Mouse (Mus musculus) left cerebral cortex, postnatal 14 days (tissue): ENCODE measurements around the gene Lama1. TPM values are rescaled to one million over a fixed set of nuclear protein-coding genes. Genes with fewer than 3 reads are reported as not detected.
A peak's percentile ranks its signal among the peaks of the same experiment; 100 is the strongest.
"Not testable (repeated sequence)": the region's sequence is repeated elsewhere in the genome, so short reads cannot be mapped to it uniquely, and the experiment has no call there.

ENCODE experiments used
- DNase-seq, 2 experiments: peaks; one replicate each; pipeline ENCODE4 v3.0.0; 2021 to 2022; ENCODE audit warnings: low spot score in 2 of 2, mixed read lengths in 1 of 2
- intact Hi-C: fragments of 180-260 bp; cut with DNase I; formaldehyde crosslinking; loops from one replicate; pipeline ENCODE4 v1.15.1; 2025
- total RNA-seq, 2 experiments: library from RNA; stranded (reverse); gene quantifications; 2 replicates each; pipeline ENCODE4 v1.2.3; 2021

The Lama1 gene
- total RNA-seq, 2 experiments from 2014 or later: 4.8 to 6.5 TPM

DNA sequence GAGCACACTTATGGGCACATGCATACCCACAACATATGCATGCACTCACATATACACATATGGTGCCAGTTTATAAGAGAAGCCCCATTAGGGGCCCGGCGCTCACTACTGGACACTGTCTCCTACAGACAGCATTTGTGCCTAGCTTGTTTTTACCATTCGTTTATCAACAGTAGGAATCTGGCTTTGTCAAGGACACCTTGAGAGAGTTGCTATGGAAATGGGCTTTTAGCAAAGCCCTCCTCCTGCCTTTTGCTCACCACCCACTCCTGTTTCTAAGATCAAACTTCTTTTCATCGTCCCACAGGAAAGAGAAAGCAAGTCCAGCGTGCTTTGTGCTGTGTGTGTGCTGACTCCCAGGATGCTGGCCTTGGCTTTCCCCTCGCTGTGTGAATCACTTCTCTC, 13.3 kb downstream of the Lama1 start:
- no peak for DNase-seq
- intact Hi-C loops: no loop called here

DNA sequence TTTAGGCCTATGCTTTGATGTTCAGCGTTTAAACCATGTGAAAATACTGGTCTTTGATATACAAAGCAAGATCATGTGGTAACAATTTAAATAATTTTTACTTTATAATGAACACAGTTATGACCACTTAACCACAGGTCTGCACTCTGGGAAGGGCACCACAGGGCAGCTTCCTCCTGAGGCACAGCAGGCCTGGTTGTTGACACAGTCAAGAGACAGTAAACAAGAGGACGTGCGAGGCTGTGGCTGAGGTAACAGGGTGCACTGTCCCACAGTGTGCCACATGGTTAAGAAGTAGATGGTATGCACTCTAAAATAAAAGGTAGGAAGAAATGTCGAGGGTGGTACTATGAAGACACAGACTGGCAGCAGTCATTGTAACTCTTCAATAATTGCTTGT, 14.3 kb downstream of the Lama1 start:
- intact Hi-C loops: no loop called here
- DNase-seq: no peak

DNA sequence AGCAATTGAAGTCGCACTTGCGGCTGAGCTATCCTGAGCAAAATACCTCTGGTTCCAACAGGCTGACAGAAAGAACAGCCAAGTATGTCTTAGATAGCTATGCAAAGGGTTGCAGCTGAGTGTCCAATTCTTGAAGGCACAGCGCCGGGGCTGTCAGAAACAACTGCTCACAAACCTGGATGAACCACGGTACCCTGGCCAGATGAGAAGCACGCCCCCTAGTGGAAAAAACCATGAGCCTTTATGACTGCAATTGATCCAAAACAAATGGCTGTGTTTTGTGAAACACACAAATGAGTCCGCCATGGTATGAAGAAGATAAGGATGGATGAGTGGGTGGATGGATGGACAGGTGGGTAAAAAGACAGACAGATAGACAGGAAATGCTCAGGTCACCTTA, 15.9 kb downstream of the Lama1 start:
- DNase-seq: no peak
- intact Hi-C loops: no loop called here

DNA sequence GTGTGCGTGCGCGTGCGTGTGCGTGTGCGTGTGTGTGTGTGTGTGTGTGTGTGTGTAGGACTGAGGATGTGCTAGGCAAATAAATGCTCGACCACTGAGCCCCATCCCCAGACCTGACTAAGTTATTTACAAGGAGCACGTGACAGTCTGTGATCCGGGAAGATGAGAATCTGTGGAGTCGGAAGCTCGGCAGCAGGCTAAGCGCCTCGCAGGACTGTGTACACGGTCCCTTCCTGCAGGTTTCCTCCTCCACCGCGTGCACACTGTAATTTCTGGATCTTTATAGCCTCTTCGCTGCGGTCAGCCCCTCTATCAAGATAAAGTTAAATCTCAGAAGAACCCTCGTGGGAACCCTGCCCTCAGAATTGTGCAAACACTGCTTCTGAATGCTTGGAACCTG, 18.4 kb downstream of the Lama1 start:
- intact Hi-C loops: no loop called here
- no peak for DNase-seq

DNA sequence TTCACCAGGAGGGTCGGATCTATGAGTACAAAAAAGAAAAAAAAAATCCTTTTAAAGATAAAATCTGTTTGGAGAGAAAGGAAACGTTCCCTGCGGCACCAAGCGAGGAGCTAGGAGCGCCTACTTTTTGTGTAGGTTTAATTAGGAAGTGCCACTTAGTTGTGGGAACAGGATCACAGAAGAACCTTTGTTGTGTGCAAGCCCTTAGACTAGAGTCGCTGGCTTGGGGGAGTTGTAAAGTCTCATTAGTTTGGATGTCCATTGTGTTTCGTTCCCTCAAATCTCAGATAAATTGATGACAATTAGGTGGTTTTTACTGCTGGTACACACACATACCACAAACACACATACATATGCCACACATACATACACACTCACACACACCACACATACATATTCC, 25.0 kb downstream of the Lama1 start:
- intact Hi-C loops: no loop called here
- no peak for DNase-seq

DNA sequence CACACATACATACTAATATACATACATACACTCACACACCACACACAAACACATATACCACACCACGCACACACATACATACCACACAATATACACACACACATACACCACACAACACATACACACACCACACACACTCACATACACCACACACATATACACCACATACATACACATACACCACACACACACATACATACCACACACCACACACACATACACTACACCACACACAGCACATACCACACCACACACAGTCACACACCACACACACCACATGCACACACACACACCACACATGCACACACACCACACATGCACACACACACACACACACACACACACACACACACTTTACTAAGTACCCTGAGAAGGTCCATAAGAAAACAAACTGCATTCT, 25.5 kb downstream of the Lama1 start:
- intact Hi-C loops: no loop called here
- DNase-seq: no peak

DNA sequence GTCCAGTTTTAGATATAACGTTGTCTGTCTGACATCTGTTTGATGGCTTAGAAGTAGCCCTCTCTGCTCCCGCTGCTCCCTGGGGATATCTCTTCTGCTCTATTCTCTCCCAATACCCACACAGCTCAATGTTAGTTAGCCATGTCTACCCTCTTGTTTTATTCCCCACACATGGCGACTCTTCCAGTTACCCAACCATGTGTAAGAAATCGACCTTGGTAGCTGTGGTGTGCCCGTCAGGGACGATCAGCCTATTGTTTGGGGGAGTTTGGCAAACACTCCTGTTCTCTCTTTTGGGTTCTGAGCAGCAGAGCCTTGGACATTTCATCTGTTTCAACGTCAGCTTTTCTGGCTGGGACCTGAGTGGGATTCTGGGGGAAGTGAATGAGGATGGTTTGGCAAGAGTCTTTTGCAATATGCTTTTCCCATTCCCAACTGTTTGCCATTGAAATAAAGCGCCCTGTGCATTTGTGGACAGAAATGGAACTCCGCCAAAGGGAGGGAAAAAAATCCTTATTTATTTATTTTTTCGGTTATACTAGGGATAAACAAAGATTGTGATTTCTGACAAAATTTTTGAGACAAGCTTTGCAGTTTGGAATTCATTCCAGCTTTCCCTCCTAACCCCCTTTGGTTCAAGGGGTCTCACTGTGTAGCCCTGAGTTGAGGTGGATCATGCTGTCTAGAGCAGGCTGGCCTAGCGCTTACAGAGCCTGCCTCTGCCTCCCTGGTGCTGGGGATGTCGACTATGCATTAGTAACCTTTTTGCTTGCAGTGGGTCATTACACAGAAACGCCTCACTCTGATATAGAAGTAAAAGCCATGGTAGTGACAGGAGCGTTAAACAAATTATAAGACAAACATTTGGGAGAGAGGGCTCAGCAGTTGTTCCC, 26.4 kb downstream of the Lama1 start:
- intact Hi-C loops: no loop called here
- DNase-seq: no peak

DNA sequence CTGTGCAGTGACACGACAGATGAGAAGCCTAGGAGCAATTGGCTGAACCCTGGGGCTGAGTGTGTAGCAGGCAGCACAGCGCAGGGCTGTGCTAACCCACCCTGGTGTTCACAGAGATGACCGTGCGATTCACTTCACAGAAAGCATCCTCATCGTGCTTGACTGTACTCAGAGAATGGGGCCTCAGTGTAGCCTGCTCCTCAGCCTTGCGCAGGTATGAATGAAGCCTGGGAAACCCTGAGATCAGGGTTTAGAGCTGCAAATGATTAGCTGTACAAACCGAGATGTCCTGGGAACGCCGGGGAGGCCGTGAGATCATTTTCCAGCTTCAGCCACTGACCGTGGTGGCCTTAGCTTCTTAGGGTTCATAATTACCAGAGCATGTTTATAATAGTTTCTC, 29.5 kb downstream of the Lama1 start:
- DNase-seq: no peak
- intact Hi-C loops: no loop called here

DNA sequence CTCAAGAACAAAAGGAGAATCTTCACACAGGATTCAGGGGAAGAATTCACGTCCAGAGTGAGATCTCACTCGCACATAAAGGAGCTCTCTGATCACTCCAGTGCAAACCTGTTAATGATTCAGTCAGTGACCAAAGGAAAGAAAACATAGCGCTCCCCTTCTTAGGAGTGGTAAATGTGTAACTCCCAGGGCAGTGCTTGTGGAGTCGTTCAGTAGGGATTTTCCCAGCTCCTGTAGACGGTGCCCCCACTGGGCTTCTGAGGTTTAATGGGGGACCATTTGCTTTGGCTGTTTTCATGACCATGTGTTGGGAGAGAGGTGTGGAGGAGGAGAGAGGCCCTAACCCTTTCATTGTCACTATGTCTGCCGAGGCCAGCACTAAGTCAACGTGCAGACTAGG, 31.7 kb downstream of the Lama1 start:
- no peak for DNase-seq

DNA sequence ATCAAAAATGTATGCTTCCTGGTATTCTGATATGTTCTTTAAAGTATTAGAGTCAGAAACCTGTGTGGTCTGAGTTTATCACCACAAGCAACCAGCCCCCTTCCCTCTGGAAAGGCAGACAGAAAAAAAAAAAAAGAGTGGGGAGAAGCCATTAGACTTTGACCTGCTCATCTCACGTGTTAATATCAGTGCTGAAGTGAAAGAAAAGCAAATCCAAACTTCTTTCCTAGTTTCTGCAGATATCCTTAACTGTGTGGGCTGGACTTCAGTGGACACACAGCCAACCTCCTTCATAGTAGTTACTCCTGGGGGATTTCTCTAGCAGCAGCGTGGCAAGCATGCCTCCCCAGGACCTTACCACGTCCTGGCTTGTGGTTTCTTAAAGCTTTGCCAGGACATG, 34.0 kb downstream of the Lama1 start:
- intact Hi-C loops: no loop called here
- DNase-seq: no peak

More for the DNA sequence above, 31.7 kb downstream of the Lama1 start:
- intact Hi-C loops: no loop called here

DNA sequence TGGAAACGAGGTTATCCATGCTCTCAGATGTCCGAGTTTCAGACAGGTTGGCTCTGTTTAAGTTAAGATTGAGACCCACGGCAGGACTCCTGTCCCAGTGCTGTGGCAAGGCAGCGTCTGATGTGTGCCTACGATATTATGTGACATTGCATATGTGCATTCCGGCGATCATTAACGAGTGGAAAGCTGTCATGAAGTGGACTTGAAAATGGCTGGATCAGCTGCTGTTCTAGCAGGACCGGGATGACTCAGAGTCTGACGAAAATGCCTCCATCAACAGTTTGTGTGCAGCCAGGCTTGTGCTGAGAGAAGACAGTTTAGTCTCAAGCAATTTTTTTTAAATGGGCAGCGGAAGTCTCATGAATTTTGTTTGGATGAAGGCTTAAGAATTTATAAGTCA, 34.9 kb downstream of the Lama1 start:
- DNase-seq: peak in 1 of 2 experiments; percentile 10
- intact Hi-C loops: no loop called here

DNA sequence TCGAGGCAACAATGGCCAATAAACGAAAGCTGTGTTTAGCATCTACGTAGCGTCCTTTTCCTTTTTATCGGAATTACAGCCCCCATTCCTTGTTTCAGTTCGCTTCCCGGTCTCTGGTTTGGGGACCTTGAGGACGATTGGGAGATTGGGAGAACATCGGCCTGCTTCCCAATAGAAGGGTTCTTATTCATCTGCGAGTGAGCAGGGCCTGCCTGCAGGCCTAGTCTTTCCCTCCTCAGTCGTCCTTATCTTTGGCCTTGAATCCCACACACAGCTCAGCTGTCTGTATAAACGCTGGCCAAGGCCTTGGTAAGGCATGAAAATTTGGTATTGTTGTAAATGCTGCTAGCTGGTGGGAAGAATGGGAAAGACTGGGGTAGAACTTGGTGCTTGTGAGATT, 36.5 kb downstream of the Lama1 start:
- no peak for DNase-seq
- intact Hi-C loops: no loop called here

DNA sequence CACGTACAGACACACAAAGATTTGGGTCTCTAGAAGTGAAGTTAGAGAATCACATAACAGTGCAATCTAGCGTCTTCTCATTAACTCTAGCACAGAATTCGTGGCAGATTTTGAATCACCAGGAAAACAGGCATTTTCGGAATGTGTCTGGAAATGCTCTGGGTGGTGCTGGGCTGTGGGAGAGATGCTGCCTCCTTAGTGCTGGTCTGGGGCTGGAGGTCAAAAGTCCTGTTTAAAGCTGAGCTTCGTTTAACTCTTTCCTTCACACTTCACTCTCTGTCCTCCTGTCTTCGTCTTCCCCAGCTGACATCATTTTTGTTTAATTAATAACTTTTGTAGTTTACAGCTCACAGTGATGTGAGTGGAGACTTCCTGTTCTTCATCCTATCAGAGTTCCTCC, 38.7 kb downstream of the Lama1 start:
- intact Hi-C loops: no loop called here
- no peak for DNase-seq

DNA sequence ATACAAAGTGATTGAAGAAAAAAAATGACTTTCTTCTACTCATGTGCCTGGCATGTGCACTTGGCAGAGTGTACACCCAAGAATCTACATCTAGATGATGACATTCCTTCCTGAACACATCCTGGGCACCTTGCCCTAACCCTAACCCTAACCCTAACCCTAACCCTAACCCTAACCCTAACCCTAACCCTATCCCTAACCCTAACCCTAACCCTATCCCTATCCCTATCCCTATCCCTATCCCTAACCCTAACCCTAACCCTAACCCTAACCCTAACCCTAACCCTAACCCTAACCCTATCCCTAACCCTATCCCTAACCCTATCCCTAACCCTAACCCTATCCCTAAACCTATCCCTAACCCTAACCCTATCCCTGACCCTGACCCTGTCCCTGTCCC, 44.2 kb downstream of the Lama1 start:
- DNase-seq, intact Hi-C loops: not testable (repeated sequence)

DNA sequence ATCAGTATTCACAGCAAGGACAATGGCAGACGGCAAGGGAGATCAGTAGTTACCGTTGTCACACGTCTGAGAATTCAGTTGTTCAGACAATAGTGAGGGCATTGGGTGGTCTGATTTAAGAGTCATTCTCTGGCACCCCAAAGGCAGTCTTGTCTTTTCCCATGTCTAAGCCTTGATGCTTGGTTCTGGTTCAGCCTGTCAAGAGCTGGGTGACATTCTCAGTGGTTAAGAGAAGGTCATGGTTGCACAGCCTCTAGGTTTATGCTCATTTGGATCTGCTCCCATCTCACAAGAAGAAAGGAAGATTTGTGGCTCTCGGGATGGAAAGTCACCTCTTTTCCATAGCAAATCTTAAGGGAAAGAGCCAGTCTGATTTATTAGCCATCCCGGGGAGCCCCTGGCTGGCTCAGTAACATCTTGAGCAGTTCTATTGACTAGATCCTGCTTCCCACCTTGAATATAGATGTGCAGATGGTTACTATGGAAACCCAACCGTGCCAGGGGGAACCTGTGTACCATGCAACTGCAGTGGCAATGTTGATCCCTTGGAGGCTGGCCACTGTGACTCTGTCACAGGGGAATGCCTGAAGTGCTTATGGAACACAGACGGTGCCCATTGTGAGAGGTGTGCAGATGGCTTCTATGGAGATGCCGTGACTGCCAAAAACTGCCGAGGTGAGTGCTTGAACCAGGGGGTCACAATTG, 67.3 kb downstream of the Lama1 start:
- intact Hi-C loops: no loop called here

DNA sequence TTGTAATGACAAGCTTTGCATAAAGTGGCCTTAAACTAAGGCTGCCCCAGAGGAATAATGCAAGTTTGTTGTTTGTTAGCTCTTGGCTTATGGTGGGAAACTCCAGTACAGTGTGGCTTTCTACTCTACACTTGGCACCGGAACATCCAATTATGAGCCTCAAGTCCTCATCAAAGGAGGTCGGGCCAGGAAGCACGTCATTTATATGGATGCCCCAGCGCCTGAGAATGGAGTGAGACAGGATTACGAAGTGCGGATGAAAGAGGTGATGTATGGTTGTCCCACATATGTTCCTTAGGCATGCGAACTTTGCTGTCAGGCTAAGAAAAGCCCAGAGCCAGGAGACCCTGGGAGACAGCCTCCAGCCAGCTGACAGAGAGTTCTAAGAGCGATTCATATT, 76.5 kb downstream of the Lama1 start:
- DNase-seq: no peak
- intact Hi-C loops: no loop called here

More for the DNA sequence above, 67.3 kb downstream of the Lama1 start:
- DNase-seq: peak in 1 of 2 experiments; percentile 7

DNA sequence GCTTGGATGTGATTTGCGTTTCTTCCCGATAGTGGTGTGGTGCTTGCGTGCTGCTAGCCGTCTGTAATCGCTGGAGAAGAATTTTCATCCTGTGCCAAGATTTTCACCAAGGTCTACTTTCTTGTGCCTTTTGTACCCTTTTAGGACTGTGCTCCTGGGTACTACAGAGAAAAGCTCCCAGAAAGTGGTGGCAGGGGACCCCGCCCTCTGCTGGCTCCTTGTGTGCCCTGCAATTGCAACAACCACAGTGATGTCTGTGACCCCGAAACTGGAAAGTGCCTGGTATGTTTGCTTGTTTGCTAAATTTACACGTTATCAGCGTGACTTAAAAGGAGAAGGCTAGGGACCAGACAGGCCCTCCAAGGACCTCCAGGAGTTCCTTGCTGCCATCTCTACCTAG, 79.7 kb downstream of the Lama1 start:
- intact Hi-C loops: no loop called here
- DNase-seq: peak; percentile 15 to 39

DNA sequence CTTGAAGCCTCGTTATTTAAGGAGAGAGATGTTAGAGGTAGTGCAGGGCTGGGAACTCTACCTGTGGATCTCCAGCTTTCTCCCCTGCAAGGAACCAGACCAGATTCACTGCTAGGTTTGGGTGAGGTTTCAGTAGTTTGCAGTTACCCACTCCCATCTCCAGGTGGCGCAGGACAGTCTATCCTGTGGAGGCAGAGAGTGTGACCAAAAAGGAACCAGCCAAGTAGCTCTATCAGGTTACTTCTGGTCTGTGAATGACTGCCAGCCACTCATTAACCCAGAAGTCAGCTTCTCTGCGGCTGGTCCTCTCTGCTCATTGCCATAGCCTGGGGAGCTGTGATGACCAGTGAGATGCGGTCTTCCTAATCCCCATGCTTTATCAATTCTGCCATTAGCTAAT, 82.8 kb downstream of the Lama1 start:
- peak in 1 of 2 experiments; percentile 8 for DNase-seq
- intact Hi-C loops: no loop called here

DNA sequence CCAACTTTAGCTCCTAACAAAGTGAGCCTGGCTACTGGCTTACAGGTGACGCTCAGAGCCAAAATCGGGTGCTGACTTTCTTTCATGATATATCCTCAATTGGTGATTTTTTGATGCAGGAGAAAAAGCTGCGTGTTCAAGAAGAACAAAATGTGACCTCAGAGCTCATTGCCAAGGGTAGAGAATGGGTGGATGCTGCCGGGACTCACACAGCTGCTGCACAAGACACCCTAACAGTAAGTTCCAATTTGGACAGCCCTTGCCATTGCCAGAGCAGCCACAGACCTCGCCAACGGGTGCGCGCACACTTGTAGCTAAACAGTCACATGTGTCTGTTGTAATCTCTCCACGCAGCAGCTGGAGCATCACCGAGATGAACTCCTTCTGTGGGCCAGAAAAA, 94.0 kb downstream of the Lama1 start:
- intact Hi-C loops: no loop called here

DNA sequence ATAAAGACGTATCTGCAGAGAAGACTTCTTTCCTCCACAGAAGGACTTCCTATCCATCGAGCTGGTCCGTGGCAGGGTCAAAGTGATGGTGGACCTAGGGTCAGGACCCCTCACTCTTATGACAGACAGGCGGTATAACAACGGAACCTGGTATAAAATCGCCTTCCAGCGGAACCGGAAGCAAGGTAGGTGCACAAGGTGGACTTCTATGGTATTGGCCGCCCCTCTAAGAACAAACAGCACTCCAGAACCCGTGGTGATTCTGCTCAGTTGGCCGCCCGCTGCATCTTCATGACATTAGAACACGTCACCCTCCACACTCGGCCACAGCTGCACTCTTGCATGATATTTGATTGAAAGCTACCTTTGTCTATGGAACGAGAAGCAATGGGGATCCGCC, 112.1 kb downstream of the Lama1 start:
- intact Hi-C loops: no loop called here
- DNase-seq: no peak

More for the DNA sequence above, 94.0 kb downstream of the Lama1 start:
- no peak for DNase-seq

DNA sequence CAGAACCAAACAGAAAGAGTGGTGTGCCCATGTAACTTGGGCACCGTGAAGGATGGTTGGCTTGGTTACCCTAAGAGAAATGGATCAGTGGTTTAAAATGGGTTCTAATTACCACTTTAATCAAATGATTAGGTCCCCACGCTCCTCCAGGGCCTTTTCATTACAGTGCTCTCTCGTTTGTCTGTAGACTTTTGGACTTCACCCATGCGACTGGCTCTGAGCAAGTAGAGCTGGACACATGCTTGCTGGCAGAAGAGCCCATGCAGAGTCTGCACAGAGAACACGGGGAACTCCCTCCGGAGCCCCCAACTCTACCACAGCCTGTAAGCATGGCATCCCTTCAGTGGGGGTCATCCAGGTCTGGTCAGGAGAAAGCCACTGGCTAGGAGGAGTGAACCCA, 116.6 kb downstream of the Lama1 start:
- DNase-seq: no peak
- intact Hi-C loops: no loop called here
